Mouse (Mus musculus) bone marrow macrophage, adult 2 months (primary cell): ENCODE data around the gene Mbd3. TPM values are rescaled to one million over a fixed set of nuclear protein-coding genes. Genes with fewer than 3 reads are reported as not detected.

ENCODE experiments used
- H3K27ac ChIP-seq: 2 replicates; pipeline ENCODE4 v1.5.1; 2012; ENCODE audit warnings: low read depth, low read length; ENCODE audit not compliant: insufficient read depth
- H3K4me1 ChIP-seq: 2 replicates; pipeline ENCODE4 v1.6.1; 2012; ENCODE audit warnings: low read length; ENCODE audit not compliant: control insufficient read depth, insufficient read depth
- H3K4me3 ChIP-seq: 2 replicates; pipeline ENCODE4 v1.5.1; 2012; ENCODE audit warnings: mild to moderate bottlenecking, low read length, moderate library complexity; ENCODE audit not compliant: insufficient read depth
- CTCF ChIP-seq: IDR thresholded peaks from 2 replicates; pipeline ENCODE4 v1.5.1; 2012; ENCODE audit warnings: low read depth, mild to moderate bottlenecking, low read length, moderate library complexity
- POLR2A ChIP-seq: IDR thresholded peaks from 2 replicates; pipeline ENCODE4 v1.6.1; 2012; ENCODE audit warnings: mild to moderate bottlenecking, low read depth, low read length, borderline replicate concordance
- polyA plus RNA-seq: library from polyadenylated mRNA; stranded (reverse); fragments of >200 nt; gene quantifications from 2 replicates; pipeline ENCODE4 v1.2.4, GENCODE M21; 2012; ENCODE audit not compliant: missing spikeins, insufficient read depth, insufficient read length

Mbd3 gene
- polyA plus RNA-seq, 1 experiment, result 55.6 TPM

GRCm38 (mm10) chr10:80371411-80371966 lies 27.9 kb downstream of the Mbd3 start:
- TF ChIP-seq CTCF (no peak), POLR2A (no peak)
- H3K4me3 ChIP-seq, result no peak overlapping the region
- H3K27ac ChIP-seq, result no peak overlapping the region
- no peaks in the 10 kb centered on the region for H3K4me1 ChIP-seq

- Histone ChIP-seq H3K4me3 (no peak overlapping the region), H3K27ac (no peak overlapping the region), H3K4me1 (no peaks in the 10 kb centered on the region)
- TF ChIP-seq CTCF, result no peak
- no peak for TF ChIP-seq POLR2A
Observed at GRCm38 (mm10) chr10:80369995-80370747, 29.2 kb downstream of the Mbd3 start.

- no peak for TF ChIP-seq CTCF
- TF ChIP-seq POLR2A, result no peak
- H3K4me1 ChIP-seq, result no peaks in the 10 kb centered on the region
- no peak overlapping the region for H3K27ac ChIP-seq
- H3K4me3 ChIP-seq, result no peak overlapping the region
Observed at GRCm38 (mm10) chr10:80368392-80368791, 31.0 kb downstream of the Mbd3 start.

DNA sequence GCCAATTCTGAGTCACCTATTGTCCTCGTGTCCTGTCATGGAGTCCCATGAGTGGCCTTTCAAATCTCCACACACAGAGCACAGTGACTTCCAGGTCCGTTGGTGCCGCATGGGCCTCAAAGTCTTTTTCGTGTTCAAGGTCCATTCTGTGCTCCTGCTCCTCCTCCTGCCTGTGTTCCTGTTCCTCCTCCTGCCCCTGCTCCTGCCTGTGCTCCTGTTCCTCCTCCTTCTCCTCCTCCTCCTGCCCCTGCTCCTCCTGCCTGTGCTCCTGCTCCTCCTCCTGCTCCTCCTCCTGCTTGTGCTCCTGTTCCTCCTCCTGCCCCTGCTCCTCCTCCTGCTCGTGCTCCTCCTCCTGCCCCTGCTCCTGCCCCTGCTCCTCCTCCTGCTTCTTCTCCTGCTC lies 31.4 kb downstream of the Mbd3 start:
- no peak for TF ChIP-seq CTCF
- no peak for TF ChIP-seq POLR2A
- H3K4me3 ChIP-seq, result no peak overlapping the region
- no peak overlapping the region for H3K27ac ChIP-seq
- no peaks in the 10 kb centered on the region for H3K4me1 ChIP-seq

DNA sequence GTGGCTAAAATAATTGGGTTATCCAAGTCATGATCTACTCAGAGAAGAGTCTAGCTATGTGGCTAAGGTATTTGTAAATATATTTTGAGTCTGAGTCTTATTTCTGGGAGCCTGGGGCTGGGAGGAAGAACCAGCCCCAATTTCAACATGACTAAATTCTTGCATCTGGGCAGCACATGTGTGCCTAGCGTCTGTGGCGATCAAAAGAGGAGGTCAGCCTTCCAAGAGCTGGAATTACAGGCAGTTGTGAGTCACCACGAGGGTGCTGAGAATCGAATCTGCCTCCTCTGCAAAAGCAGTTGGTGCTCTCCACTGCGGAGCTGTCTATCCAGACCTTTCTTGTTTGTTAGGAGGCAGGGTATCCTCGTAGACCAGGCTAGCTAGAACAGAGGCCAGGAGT lies 33.6 kb downstream of the Mbd3 start:
- H3K4me3 ChIP-seq, result no peak overlapping the region
- H3K27ac ChIP-seq, result no peak overlapping the region
- H3K4me1 ChIP-seq, result no peaks in the 10 kb centered on the region
- TF ChIP-seq POLR2A (no peak), CTCF (no peak)

DNA sequence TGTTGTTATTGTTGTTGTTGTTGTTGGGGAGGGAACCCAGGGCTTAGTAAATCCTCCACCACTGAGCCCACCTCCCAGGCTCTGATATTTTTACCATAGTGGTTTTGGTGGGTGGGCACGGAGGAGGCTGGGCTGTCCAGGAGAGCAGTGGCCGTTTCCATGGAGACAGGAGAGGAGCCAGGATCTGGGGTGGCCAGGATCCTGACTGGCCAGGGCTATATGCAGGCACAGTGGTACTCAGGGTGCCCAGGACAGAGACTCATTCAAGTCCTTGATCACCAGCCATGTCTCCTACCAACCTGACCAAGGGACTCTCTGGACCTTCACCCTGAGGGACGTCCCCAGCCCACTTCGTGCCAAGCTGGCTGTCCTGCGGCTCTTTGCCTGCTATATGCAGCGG lies 35.6 kb downstream of the Mbd3 start:
- no peaks in the 10 kb centered on the region for H3K4me1 ChIP-seq
- no peak overlapping the region for H3K27ac ChIP-seq
- TF ChIP-seq CTCF, result no peak
- no peak for TF ChIP-seq POLR2A
- no peak overlapping the region for H3K4me3 ChIP-seq

GRCm38 (mm10) chr10:80357994-80358639 lies 41.2 kb downstream of the Mbd3 start:
- Histone ChIP-seq H3K27ac (no peak overlapping the region), H3K4me1 (no peaks in the 10 kb centered on the region), H3K4me3 (no peak overlapping the region)
- TF ChIP-seq POLR2A (no peak), CTCF (no peak)

GRCm38 (mm10) chr10:80357336-80357735 lies 42.0 kb downstream of the Mbd3 start:
- H3K4me3 ChIP-seq, result no peak overlapping the region
- H3K4me1 ChIP-seq, result no peaks in the 10 kb centered on the region
- TF ChIP-seq CTCF, result no peak
- TF ChIP-seq POLR2A, result no peak
- no peak overlapping the region for H3K27ac ChIP-seq

DNA sequence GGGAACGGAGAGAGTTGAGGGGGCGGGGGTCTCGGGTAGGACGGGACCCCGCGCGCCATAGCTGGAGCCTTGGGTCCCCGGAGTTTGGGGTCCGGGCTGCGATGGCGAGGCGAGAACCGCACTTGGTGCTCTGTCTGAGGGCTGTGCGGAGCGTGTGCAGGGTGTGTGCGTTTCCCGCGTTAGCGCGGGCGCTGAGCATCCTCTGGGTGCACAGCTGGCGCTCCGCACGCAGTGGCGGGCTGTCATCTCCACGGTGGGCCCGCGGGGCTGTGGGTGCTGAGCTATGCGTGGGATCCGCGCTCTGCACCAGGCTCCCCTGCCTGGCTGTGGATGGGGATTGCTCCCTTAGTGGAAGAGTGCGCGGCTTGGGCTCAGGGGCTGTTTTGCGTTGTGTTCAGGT lies 42.6 kb downstream of the Mbd3 start:
- no peaks in the 10 kb centered on the region for H3K4me1 ChIP-seq
- no peak for TF ChIP-seq CTCF
- TF ChIP-seq POLR2A, result no peak
- H3K4me3 ChIP-seq, result no peak overlapping the region
- H3K27ac ChIP-seq, result no peak overlapping the region

GRCm38 (mm10) chr10:80356001-80356682 lies 43.2 kb downstream of the Mbd3 start, which contains the start of gene Plk5:
Gene Plk5, plus strand, starts transcription at chr10:80356459.
- TF ChIP-seq CTCF (no peak), POLR2A (no peak)
- Histone ChIP-seq H3K27ac (no peak within 1 kb of the TSS), H3K4me1 (no peaks in the 10 kb centered on the region), H3K4me3 (no peak within 1 kb of the TSS)
